Mouse (Mus musculus) naive thymus-derived CD4-positive, alpha-beta T cell, adult 2 months (primary cell): ENCODE data around the gene Snx21.

ENCODE experiments used
- DNase-seq: peaks from one replicate; pipeline ENCODE4 v3.0.0-alpha.2; 2011; ENCODE audit warnings: low read depth

The Snx21 gene

DNA sequence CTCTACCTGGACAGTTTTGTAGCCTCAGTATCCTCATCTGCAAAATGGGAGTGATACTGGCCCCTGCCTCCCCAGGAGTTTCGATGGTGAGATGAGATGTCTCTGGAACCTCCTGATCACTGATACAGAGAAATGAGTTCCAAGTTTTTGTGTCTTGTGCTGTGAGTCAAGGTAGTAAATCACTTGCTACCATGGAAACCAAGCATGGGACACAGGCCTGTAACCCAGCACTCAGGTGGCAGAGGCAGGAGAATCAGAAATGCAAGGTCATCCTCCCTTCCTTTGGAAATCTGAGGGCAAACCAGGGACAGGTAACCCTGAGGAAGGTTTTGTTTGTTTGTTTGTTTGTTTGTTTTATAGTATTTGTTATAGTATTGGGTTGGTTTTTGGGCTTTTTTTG lies 43.5 kb downstream of the Snx21 start:
- no peak for DNase-seq

DNA sequence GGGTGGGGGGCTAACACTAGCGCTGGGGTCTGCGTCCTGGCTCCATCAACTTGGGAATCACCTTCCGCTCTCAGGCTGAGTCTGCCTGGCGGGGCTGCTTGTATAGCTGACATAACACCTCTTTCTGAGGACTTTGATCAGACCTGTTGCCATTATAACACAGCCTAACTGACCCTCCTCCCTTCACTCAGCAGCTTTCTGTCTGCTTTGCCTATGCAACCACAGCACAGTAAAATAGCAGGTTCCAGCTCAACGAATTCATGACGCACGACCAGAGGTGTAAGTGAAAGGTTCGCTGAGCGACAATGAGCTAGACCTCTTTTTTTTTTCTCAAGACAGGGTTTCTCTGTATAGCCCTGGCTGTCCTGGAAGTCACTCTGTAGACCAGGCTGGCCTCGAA lies 45.4 kb downstream of the Snx21 start:
- DNase-seq = no peak

DNA sequence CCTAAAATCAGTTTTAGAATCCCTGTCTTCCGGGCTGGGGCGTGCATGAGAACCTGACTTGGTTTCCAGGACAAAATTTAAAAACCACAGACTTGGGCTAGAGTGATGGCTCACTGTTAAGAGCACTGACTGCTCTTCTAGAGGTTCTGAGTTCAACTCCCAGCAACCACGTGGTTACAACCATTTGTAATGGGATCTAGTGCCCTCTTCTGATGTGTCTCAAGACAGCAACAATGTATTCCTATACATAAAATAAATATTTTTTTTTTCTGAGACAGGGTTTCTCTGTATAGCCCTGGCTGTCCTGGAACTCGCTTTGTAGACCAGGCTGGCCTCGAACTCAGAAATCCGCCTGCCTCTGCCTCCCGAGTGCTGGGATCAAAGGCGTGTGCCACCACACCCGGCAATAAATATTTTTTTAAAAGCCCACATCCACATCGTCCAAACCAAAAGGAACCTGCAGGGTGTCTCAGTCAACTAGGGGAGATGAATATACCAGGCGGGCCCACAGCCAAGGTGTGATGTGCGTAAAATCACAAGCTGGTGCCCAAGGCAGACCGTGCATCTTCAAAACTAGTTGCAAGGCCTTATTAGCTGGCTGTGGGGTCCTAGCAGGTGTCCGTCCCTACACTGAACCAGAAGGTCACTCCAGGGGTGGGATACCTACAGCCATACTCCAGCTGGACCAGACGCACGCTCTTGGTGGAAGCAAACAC lies 46.6 kb downstream of the Snx21 start:
- no peak for DNase-seq

DNA sequence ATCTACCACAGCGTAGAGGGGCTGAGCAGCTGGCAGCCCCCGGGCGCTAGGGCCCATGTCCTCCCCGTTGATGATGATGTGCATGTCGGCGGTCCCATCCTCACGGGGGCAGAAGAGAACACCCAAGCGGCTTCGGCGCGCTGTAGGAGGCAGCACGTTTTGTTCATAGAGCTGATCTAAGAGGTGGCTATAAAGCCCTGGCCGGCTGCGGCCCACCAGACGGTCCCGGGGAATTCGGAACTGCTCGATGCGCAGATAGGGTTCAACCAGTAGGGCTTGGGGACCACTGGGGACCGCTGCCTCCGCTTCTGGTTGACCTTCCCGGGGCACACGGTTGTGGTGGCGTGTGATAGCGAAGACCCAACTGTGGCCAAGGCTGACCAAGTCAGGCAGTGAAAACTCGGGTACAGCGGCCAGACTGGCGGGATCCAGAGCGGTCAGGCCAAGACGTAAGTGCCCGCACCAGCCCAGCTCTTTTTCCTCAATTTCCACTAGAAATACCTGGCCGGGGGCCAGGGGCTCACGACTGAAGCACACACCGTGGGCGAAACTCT lies 47.2 kb downstream of the Snx21 start, which contains the start of gene Ctsa:
Gene Ctsa, plus strand, starts transcription at position 126 of the 554 bp plus-strand sequence.
- peak; percentile 86 for DNase-seq

DNA sequence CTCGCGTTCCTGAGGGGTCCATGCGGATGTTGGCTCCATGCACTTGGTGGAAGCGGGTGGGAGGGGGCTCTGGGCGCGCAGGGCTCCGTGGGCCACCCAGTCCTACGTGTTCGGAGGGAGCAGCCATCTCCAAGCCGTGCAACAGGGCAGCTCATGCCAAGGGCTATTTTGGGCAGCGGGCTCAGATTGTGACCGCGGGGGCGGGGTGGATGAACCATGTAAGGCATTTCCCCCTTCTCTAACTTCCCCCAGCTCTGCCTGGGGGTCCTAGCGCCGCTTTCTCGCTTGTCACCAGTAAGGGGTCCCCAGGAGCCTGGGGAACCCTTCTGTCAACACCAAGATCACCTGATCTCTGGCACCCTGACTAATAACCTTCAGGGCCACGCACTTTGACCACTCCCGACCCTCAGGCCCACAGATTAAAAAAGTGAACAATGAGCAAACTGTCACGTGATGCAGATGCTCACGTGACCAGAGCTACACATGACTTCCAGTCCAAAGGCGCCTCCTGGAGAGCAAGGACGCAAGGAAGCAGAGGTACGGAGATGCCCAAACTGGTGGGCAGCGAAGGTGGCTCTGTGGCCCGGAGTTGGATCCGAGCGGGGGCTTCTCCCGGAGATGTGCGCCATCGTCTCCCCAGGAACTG lies 47.8 kb downstream of the Snx21 start, which contains the start of gene Neurl2:
Gene Neurl2, minus strand, starts transcription at position 143 of the 646 bp plus-strand sequence.
- DNase-seq = peak; percentile 95

DNA sequence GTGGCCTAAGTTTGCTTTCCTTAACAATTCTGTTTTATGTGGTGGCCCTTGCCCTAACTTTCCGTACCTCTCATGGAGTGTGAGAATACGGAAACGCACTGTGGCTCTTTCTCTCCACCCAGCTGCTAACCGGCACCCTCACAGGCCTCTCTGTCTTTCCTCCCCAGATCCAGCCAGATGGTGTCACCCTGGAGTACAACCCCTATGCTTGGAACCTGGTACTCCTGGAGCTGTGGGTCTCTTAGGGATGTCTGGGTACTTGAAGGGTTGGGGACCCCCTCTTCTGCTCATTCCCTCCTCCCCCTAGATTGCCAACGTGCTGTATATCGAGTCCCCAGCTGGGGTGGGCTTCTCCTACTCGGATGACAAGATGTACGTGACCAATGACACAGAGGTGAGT lies 48.9 kb downstream of the Snx21 start:
- DNase-seq = peak; percentile 45

DNA sequence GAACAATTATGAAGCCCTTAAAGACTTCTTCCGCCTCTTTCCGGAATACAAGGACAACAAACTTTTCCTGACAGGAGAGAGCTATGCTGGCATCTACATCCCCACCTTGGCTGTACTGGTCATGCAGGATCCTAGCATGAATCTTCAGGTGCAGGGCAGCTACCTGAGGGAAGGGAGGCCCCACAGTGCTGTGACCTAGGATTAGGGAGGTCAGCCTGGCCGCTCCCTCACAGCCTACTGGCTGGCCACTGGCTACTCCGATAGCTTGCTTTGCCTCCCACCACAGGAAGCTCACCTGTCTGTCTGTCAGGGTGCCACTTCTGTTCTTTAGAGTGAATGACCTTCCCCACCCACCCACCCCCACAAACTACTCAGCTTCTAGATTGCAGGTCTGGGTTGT lies 49.5 kb downstream of the Snx21 start:
- no peak for DNase-seq
